Mouse (Mus musculus) embryonic facial prominence, embryonic 13.5 days (tissue): ENCODE results near the gene Lrp8. TPM values are rescaled to one million over a fixed set of nuclear protein-coding genes. Genes with fewer than 3 reads are reported as not detected.

Experiments used
- ATAC-seq: fragments of 200-750 bp; cut with Nextera tagmentation; 2 replicates; pipeline ENCODE4 v1.8.0; 2017; ENCODE audit warnings: low read depth; ENCODE audit not compliant: insufficient number of reproducible peaks, insufficient read depth, low FRiP score, low TSS enrichment
- H3K27ac ChIP-seq: fragments of 300-500 bp; sonication (generic); 2 replicates; pipeline ENCODE4 v1.5.1; 2015; ENCODE audit warnings: moderate library complexity, mild to moderate bottlenecking, inconsistent platforms
- H3K27me3 ChIP-seq: fragments of 300-500 bp; sonication (generic); 2 replicates; pipeline ENCODE4 v1.6.1; 2015; ENCODE audit warnings: mild to moderate bottlenecking, inconsistent platforms
- H3K36me3 ChIP-seq: fragments of 300-500 bp; sonication (generic); 2 replicates; pipeline ENCODE4 v1.6.1; 2015; ENCODE audit warnings: mild to moderate bottlenecking, inconsistent platforms
- H3K4me1 ChIP-seq: fragments of 300-500 bp; sonication (generic); 2 replicates; pipeline ENCODE4 v1.6.1; 2015; ENCODE audit warnings: inconsistent platforms
- H3K4me2 ChIP-seq: fragments of 300-500 bp; sonication (generic); 2 replicates; pipeline ENCODE4 v1.6.1; 2015; ENCODE audit warnings: moderate library complexity, mild to moderate bottlenecking, inconsistent platforms
- H3K4me3 ChIP-seq: fragments of 300-500 bp; sonication (generic); 2 replicates; pipeline ENCODE4 v1.5.1; 2015; ENCODE audit warnings: mild to moderate bottlenecking, inconsistent platforms
- H3K9ac ChIP-seq: fragments of 300-500 bp; sonication (generic); 2 replicates; pipeline ENCODE4 v1.6.1; 2015; ENCODE audit warnings: mild to moderate bottlenecking, inconsistent platforms
- H3K9me3 ChIP-seq: fragments of 300-500 bp; sonication (generic); 2 replicates; pipeline ENCODE4 v1.6.1; 2016; ENCODE audit warnings: inconsistent platforms
- WGBS: fragments of 180-500 bp; shearing (Covaris S2); methylation state at CpG from one replicate; pipeline ENCODE4 v1.1.7; 2015; ENCODE audit warnings: mixed read lengths; 5-methylcytosine and 5-hydroxymethylcytosine counted together
- polyA plus RNA-seq: library from polyadenylated mRNA; unstranded; fragments of >200 nt; fragmentation: Nextera tagmentation; extraction: Ambion mirVana; gene quantifications from 2 replicates; pipeline ENCODE4 v1.2.1, GENCODE M21; 2015

Lrp8 gene
- polyA plus RNA-seq, 1 experiment from 2014 or later, result 4.1 TPM

DNA sequence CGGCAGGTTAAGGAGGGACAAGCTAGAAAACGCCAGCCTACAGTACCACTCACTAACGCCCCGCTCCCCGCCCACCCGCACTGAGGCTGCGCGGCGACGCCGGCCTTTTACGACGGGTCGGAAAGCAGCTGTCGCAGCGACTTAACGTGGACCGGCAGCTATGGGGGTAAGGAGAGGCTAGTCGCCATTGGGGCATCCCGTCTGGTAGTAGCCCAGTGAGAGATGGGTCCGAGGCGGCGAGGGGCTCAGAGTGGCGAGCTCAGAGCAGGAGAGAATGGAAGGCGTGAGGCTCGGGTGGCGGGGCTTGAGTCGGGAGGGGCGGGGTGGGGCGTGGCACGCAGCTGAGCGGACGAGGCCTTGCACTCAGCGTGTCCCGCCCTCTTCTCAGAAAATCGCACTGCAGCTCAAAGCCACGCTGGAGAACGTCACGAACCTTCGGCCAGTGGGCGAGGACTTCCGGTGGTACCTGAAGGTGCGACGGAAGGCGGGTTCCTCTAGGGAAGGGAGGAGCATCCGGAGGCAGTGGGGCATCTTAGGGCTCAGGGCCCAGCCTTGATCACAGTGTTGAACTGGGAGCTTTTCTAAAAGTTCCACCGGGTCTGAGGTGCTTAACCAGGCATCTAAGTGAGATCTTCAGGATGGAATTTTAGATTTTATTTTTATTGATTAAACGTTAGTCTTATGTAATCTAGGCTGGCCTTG, 87.8 kb downstream of the Lrp8 start, which contains the start of gene 0610037L13Rik:
0610037L13Rik (plus strand) TSS at position 83 of the 702 bp plus-strand sequence.
- Histone ChIP-seq H3K27ac (peak within 1 kb of the TSS; percentile 92), H3K4me1 (peaks cover 15% of the 10 kb centered on the region), H3K36me3 (peaks cover 57% of the 10 kb centered on the region), H3K4me2 (peak within 1 kb of the TSS; percentile 78), H3K9ac (peak within 1 kb of the TSS; percentile 77), H3K27me3 (no peaks in the 10 kb centered on the region), H3K9me3 (no peaks in the 10 kb centered on the region), H3K4me3 (peak within 1 kb of the TSS; percentile 56)
- WGBS, result under 1% methylated on average over 46 of the region's 48 CpGs
- peak; percentile 96 for ATAC-seq

DNA sequence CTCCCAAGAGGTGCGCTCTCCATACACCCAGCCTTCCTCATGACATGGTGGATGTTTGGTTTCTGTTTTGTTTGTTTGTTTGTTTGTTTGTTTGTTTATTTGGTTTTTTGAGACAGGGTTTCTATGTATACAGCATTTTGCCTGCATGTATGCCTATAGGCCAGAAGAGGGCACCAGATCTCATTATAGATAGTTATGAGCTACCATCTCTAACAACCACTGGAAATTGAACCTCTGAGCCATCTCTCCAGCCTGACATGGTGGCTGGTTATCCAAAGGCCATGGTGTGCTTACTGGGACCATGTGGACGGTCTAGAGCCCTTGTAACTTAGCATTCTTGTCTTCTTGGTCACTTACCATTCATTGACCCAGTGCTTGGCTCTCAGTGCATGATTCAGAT, 90.6 kb downstream of the Lrp8 start:
- 72% methylated on average over 2 of the region's 2 CpGs for WGBS
- peaks cover 58% of the 10 kb centered on the region for H3K36me3 ChIP-seq
- no peak overlapping the region for H3K9ac ChIP-seq

DNA sequence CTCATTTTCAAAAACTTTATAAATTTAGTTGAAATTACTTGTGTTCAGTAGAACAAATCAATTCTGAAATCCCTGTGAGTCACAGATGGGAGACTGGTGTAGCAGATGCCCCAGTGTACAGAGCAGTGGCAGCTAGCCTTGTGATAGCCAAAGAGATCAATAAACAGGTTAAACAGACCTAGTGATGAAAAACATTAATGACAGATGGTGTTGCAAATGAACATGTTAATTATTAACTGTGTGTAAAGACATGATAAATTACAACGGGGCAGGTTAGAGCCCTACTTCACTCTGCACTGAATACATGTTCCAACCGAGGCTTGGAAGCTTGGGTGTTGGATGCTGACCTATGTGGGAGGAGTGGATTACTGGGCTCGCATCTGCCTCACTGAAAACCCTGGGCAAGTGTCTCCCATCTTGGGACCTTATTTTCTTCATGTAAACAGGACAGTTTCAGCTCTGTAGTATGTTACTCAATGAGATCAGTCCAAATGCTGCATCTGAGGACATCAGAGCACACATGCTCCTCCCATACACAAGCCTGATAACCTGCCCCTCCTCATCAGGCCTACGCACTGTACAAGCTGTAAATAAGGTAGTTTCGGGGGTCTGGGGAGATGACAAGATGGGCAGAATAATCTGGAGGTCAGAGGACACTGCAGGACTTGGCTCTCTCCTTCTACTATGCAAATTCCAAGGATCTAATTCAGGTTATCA, 97.3 kb downstream of the Lrp8 start:
- Histone ChIP-seq H3K4me1 (no peaks in the 10 kb centered on the region), H3K9me3 (no peaks in the 10 kb centered on the region), H3K27me3 (no peaks in the 10 kb centered on the region), H3K9ac (no peak overlapping the region), H3K27ac (no peak overlapping the region), H3K4me3 (no peak overlapping the region), H3K36me3 (peaks cover 53% of the 10 kb centered on the region), H3K4me2 (no peak overlapping the region)
- no peak for ATAC-seq
- 94% methylated on average over 5 of the region's 5 CpGs for whole genome bisulfite sequencing

More for the DNA sequence above, 90.6 kb downstream of the Lrp8 start:
- no peaks in the 10 kb centered on the region for H3K9me3 ChIP-seq
- peaks cover 15% of the 10 kb centered on the region for H3K4me1 ChIP-seq
- H3K4me2 ChIP-seq, result no peak overlapping the region
- no peaks in the 10 kb centered on the region for H3K27me3 ChIP-seq
- H3K4me3 ChIP-seq, result no peak overlapping the region
- ATAC-seq, result no peak
- no peak overlapping the region for H3K27ac ChIP-seq

DNA sequence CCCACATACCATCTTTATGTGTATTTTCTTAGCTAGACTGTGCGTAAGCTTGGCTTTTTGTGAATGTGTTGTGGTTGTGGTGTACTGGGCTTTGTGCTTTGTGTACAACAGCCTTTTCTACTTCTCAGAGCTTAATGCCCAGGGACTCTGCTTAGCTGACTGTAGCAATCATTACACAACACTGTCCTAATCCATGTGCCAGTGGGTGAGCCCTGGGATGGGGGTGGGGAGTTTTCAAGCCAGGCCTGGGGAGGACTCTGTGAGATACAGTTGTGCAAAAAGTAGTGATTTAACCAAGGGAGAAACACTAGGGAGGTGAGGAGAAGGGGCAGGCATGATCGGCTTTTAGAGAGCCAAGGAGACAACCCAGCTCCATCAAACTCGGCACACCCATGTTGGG, 98.1 kb downstream of the Lrp8 start:
- H3K4me3 ChIP-seq, result no peak overlapping the region
- no peaks in the 10 kb centered on the region for H3K27me3 ChIP-seq
- no peak overlapping the region for H3K27ac ChIP-seq
- no peaks in the 10 kb centered on the region for H3K9me3 ChIP-seq
- peaks cover 57% of the 10 kb centered on the region for H3K36me3 ChIP-seq
- no peak overlapping the region for H3K9ac ChIP-seq
- whole genome bisulfite sequencing, result 87% methylated on average over 3 of the region's 3 CpGs
- no peak for ATAC-seq
- no peak overlapping the region for H3K4me2 ChIP-seq
- H3K4me1 ChIP-seq, result no peaks in the 10 kb centered on the region

DNA sequence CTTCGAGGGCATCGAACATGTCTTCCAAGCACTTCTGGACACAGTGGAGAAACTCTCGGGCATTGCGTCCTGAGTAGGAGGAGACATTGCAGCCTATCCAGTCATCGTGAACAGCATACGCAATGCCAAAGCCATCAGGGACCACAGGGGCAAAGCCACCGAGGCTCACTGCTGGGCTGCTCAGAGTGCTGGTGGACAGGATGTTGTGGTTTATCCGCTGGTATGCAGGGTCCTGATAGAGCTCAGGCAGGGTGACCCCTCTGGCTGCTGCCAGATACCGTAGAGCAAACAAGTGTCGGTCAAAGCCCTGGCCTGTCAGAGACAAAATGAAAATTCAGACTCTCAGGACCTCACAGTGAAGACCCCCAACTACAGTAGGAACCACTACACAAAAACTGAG, 102.2 kb downstream of the Lrp8 start:
- Histone ChIP-seq H3K9ac (no peak overlapping the region), H3K36me3 (peaks cover 55% of the 10 kb centered on the region), H3K4me2 (no peak overlapping the region), H3K27me3 (no peaks in the 10 kb centered on the region), H3K4me1 (no peaks in the 10 kb centered on the region), H3K4me3 (no peak overlapping the region), H3K9me3 (no peaks in the 10 kb centered on the region), H3K27ac (no peak overlapping the region)
- WGBS, result 94% methylated on average over 10 of the region's 10 CpGs
- no peak for ATAC-seq

DNA sequence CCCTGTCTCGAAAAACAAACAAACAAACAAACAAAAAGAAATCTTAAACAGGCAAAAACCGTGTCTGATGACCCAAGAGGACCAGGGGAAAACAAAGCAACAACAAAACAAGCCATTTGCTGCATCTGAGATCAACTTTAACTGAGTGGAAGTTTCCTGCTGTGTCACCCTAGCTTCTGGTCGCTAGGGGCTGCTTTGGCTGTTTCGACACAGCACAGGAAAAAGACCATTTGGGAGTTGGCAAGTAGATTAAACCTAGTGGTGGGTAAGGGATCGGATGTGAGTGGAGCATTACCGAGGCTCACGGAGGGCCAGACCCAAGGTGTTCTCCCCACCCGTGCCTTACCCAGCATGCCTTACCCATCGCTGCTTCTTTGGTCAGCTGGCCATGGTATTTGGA, 104.5 kb downstream of the Lrp8 start:
- no peak overlapping the region for H3K4me3 ChIP-seq
- peaks cover 73% of the 10 kb centered on the region for H3K36me3 ChIP-seq
- 90% methylated on average over 9 of the region's 9 CpGs for WGBS
- H3K27ac ChIP-seq, result no peak overlapping the region
- H3K4me1 ChIP-seq, result no peaks in the 10 kb centered on the region
- ATAC-seq, result no peak
- H3K9ac ChIP-seq, result no peak overlapping the region
- no peaks in the 10 kb centered on the region for H3K27me3 ChIP-seq
- H3K9me3 ChIP-seq, result no peaks in the 10 kb centered on the region
- H3K4me2 ChIP-seq, result no peak overlapping the region

GRCm38 (mm10) chr4:107910020-107910419, 108.0 kb downstream of the Lrp8 start:
- H3K4me1 ChIP-seq, result peaks cover 5% of the 10 kb centered on the region; the same call in 1 of the 2 replicates
- H3K9ac ChIP-seq, result no peak overlapping the region
- no peak overlapping the region for H3K27ac ChIP-seq
- H3K36me3 ChIP-seq, result peaks cover 78% of the 10 kb centered on the region
- H3K4me3 ChIP-seq, result no peak overlapping the region
- no peaks in the 10 kb centered on the region for H3K9me3 ChIP-seq
- no peak for ATAC-seq
- H3K4me2 ChIP-seq, result no peak overlapping the region
- H3K27me3 ChIP-seq, result no peaks in the 10 kb centered on the region
- WGBS, result 90% methylated on average over 4 of the region's 4 CpGs

GRCm38 (mm10) chr4:107920336-107920735, 118.3 kb downstream of the Lrp8 start:
- H3K9ac ChIP-seq, result no peak overlapping the region

GRCm38 (mm10) chr4:107921152-107921695, 119.2 kb downstream of the Lrp8 start:
- Histone ChIP-seq H3K27me3 (no peaks in the 10 kb centered on the region), H3K27ac (no peak overlapping the region), H3K4me3 (no peak overlapping the region), H3K36me3 (0 out of 2 replicates have a peak, but pooled peaks cover 3% of the 10 kb centered on the region), H3K9me3 (no peaks in the 10 kb centered on the region), H3K4me1 (peaks cover 18% of the 10 kb centered on the region), H3K9ac (no peak overlapping the region), H3K4me2 (no peak overlapping the region)
- 83% methylated on average over 8 of the region's 8 CpGs for WGBS
- ATAC-seq, result no peak

More at GRCm38 (mm10) chr4:107920336-107920735, 118.3 kb downstream of the Lrp8 start:
- Histone ChIP-seq H3K4me2 (no peak overlapping the region), H3K27me3 (no peaks in the 10 kb centered on the region), H3K36me3 (0 out of 2 replicates have a peak, but pooled peaks cover 3% of the 10 kb centered on the region), H3K4me3 (no peak overlapping the region), H3K4me1 (peaks cover 18% of the 10 kb centered on the region), H3K27ac (no peak overlapping the region), H3K9me3 (no peaks in the 10 kb centered on the region)
- no peak for ATAC-seq
- 86% methylated on average over 2 of the region's 2 CpGs for WGBS

- ATAC-seq, result no peak
- Histone ChIP-seq H3K9me3 (no peaks in the 10 kb centered on the region), H3K36me3 (0 out of 2 replicates have a peak, but pooled peaks cover 3% of the 10 kb centered on the region), H3K4me1 (peaks cover 18% of the 10 kb centered on the region), H3K9ac (no peak overlapping the region), H3K27ac (no peak overlapping the region), H3K4me3 (0 out of 2 replicates have a peak overlapping the region, but pooled peaks have one; percentile 78), H3K27me3 (no peaks in the 10 kb centered on the region), H3K4me2 (peak overlapping the region; percentile 79)
- 68% methylated on average over 4 of the region's 4 CpGs for WGBS
Measured at GRCm38 (mm10) chr4:107921952-107922351, 119.9 kb downstream of the Lrp8 start.

- peak; percentile 84 for ATAC-seq
- WGBS, result 1% methylated on average over 38 of the region's 38 CpGs
- H3K4me3 ChIP-seq, result peak within 1 kb of the TSS; percentile 78
- H3K27me3 ChIP-seq, result no peaks in the 10 kb centered on the region
- H3K36me3 ChIP-seq, result no peaks in the 10 kb centered on the region
- H3K27ac ChIP-seq, result peak within 1 kb of the TSS; percentile 73
- no peaks in the 10 kb centered on the region for H3K9me3 ChIP-seq
- peak within 1 kb of the TSS; percentile 79 for H3K4me2 ChIP-seq
- H3K4me1 ChIP-seq, result peaks cover 18% of the 10 kb centered on the region
- peak within 1 kb of the TSS; percentile 90 for H3K9ac ChIP-seq
Measured at GRCm38 (mm10) chr4:107923145-107923802, 121.2 kb downstream of the Lrp8 start, which contains the start of gene Cpt2. TSS of gene Cpt2 (minus strand) at chr4:107923610.
